Mouse (Mus musculus): ENCODE data around the gene Rab7b. TPM values are rescaled to one million over a fixed set of nuclear protein-coding genes. Genes with fewer than 3 reads are reported as not detected.

Gene Rab7b
- polyA plus RNA-seq, 1 experiment from 2014 or later: 2.5 TPM

DNA sequence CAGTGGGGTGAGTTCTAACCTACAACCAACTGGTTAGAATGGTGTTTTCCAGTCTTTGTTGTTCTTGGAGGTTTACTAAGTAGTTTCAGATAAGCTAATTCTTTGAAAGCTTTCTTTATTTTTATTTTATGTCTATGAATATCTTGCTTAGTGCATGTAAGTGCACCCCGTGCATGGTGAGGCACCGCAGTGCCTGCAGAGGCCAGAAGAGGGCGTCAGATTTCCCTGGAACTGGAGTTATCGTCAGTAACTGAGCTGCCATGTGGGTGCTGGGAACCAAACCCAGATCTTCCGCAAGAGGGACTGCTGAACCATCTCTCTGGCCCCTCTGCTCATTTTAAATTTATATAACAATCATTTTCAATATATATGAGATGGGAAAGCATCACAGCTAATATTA is 12.9 kb downstream of the Rab7b start:
- WGBS: 83% methylated on average over 5 of the region's 5 CpGs
- Histone ChIP-seq H3K9ac (ENCODE audit: low read length) (no peak overlapping the region), H3K27me3 (ENCODE audit: control insufficient read depth, insufficient read depth, low read length) (no peaks in the 10 kb centered on the region), H3K36me3 (ENCODE audit: control insufficient read depth, insufficient read depth) (no peaks in the 10 kb centered on the region), H3K27ac (ENCODE audit: low read length) (no peak overlapping the region), H3K4me1 (ENCODE audit: control insufficient read depth, insufficient read depth, low read length) (peaks cover 7% of the 10 kb centered on the region; the same call in 1 of the 2 replicates), H3K4me3 (ENCODE audit: low read length) (no peak overlapping the region), H3K9me3 (replicated peaks; ENCODE audit: control insufficient read depth, low read length) (no peaks in the 10 kb centered on the region), H3K4me2 (ENCODE audit: low read depth, low read length) (no peak overlapping the region)
- ATAC-seq (replicated peaks; ENCODE audit: extremely low read depth, insufficient read depth, low FRiP score): no peak

DNA sequence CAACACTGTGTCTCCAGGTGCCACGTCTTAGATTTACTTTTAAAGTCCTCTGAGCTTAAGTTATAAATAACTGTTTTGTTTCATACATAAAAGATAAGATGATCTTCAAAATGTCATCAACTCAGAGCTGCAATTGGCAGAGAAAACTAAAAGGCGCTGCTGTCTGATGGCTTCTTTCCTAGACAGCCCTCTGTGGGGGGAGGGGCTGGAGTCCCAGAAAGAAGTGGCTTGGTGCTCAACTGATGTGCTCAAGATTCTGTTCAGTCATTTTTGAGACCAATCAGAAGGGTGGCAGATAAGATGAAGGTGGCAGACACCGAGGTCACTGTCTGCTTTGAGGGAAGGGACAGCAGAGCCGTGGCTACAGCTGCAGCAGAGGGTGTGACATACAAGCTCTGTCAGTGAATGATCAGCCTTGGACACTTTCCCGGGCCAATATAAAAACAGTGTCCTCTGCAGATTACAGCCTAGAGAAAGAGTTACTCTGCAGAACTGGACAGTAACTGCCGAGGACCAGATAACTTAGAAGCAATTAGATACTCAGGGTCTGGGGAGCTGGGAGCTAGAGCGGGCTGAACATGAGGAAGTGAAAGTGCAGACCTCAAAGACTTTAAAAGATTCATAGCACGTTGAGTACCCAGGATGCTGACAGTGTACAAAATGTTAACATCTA is 13.7 kb downstream of the Rab7b start:
- WGBS: 19% methylated on average over 8 of the region's 8 CpGs
- H3K27me3 ChIP-seq (ENCODE audit: control insufficient read depth, insufficient read depth, low read length): no peaks in the 10 kb centered on the region
- no peak overlapping the region for H3K4me3 ChIP-seq (ENCODE audit: low read length)
- no peaks in the 10 kb centered on the region for H3K9me3 ChIP-seq (replicated peaks; ENCODE audit: control insufficient read depth, low read length)
- H3K9ac ChIP-seq (ENCODE audit: low read length): no peak overlapping the region
- H3K27ac ChIP-seq (ENCODE audit: low read length): no peak overlapping the region
- H3K36me3 ChIP-seq (ENCODE audit: control insufficient read depth, insufficient read depth): no peaks in the 10 kb centered on the region
- peaks cover 5% of the 10 kb centered on the region; the same call in 1 of the 2 replicates for H3K4me1 ChIP-seq (ENCODE audit: control insufficient read depth, insufficient read depth, low read length)
- peak overlapping the region; percentile 13; the same call in 1 of the 2 replicates for H3K4me2 ChIP-seq (ENCODE audit: low read depth, low read length)
- ATAC-seq (replicated peaks; ENCODE audit: extremely low read depth, insufficient read depth, low FRiP score): peak; percentile 41; the same call in 1 of the 2 replicates

DNA sequence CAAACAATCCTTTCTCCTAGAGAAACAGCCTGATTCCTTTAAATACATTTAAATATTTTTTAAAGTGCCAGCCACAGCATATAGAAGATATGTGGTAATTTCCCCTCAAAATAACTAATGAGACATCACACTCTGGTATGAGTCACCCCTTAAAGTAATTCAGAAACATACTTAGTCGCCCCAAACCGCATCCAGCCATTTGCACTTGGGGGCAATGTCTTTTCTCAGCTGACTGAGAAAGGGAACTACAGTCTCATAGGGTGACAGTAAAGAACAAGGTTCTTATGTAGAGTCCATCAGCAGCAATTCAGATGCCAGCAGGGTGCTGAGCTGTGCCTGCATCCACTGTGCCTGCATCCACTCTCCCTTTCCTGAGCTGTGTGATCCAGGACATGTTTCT is 15.0 kb downstream of the Rab7b start:
- ATAC-seq (replicated peaks; ENCODE audit: extremely low read depth, insufficient read depth, low FRiP score): no peak
- Histone ChIP-seq H3K4me3 (ENCODE audit: low read length) (no peak overlapping the region), H3K27me3 (ENCODE audit: control insufficient read depth, insufficient read depth, low read length) (no peaks in the 10 kb centered on the region), H3K27ac (ENCODE audit: low read length) (no peak overlapping the region), H3K9me3 (replicated peaks; ENCODE audit: control insufficient read depth, low read length) (no peaks in the 10 kb centered on the region), H3K36me3 (ENCODE audit: control insufficient read depth, insufficient read depth) (no peaks in the 10 kb centered on the region), H3K4me2 (ENCODE audit: low read depth, low read length) (no peak overlapping the region), H3K4me1 (ENCODE audit: control insufficient read depth, insufficient read depth, low read length) (peaks cover 5% of the 10 kb centered on the region; the same call in 1 of the 2 replicates), H3K9ac (ENCODE audit: low read length) (no peak overlapping the region)
- 68% methylated on average over 2 of the region's 2 CpGs for WGBS

DNA sequence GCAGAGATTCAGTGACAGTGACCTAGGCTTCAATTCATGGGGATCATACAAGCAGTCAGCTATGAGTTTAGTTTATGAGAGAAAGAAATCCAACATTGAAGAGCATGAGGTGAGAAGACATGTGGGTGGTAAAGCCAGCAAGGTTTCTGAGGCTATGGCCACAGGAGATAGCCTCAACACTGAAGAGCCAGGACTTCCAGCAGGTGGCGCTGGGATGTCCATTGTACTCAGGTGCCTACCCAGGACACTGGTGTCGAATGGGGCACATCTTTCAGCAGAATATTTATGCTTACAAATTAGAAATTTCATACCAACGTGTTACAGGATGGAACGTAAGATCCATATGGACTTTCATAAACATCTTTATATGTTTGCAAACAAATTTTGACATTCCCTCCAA is 19.8 kb downstream of the Rab7b start:
- H3K27me3 ChIP-seq (ENCODE audit: control insufficient read depth, insufficient read depth, low read length): no peaks in the 10 kb centered on the region
- WGBS: 24% methylated on average over 4 of the region's 4 CpGs
- no peaks in the 10 kb centered on the region for H3K9me3 ChIP-seq (replicated peaks; ENCODE audit: control insufficient read depth, low read length)
- H3K4me1 ChIP-seq (ENCODE audit: control insufficient read depth, insufficient read depth, low read length): peaks cover 1% of the 10 kb centered on the region
- H3K4me2 ChIP-seq (ENCODE audit: low read depth, low read length): no peak overlapping the region
- H3K9ac ChIP-seq (ENCODE audit: low read length): no peak overlapping the region
- no peak overlapping the region for H3K4me3 ChIP-seq (ENCODE audit: low read length)
- no peaks in the 10 kb centered on the region for H3K36me3 ChIP-seq (ENCODE audit: control insufficient read depth, insufficient read depth)
- H3K27ac ChIP-seq (ENCODE audit: low read length): no peak overlapping the region
- no peak for ATAC-seq (replicated peaks; ENCODE audit: extremely low read depth, insufficient read depth, low FRiP score)

DNA sequence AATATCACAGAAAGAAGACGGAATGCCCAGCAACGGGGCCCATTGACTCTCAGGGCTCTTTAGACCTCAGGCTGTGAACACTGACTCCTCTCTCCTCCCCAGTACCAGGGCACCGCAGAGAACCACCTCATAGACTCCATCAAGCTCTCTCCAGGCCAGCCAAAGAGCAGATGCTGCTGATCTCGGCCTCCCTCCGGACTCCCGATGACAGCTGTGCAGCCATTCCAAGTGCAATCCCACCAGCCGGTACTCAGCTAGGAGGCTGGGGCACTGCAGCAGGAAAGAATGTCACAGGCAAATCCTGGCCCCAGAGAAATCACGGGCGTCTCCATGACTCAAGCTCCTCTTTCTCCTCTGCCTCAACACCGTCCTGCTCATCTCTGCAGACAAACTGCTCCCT is 23.0 kb downstream of the Rab7b start:
- Histone ChIP-seq H3K9me3 (replicated peaks; ENCODE audit: control insufficient read depth, low read length) (no peaks in the 10 kb centered on the region), H3K4me1 (ENCODE audit: control insufficient read depth, insufficient read depth, low read length) (peaks cover 8% of the 10 kb centered on the region), H3K27me3 (ENCODE audit: control insufficient read depth, insufficient read depth, low read length) (no peaks in the 10 kb centered on the region), H3K36me3 (ENCODE audit: control insufficient read depth, insufficient read depth) (no peaks in the 10 kb centered on the region), H3K27ac (ENCODE audit: low read length) (no peak overlapping the region), H3K9ac (ENCODE audit: low read length) (no peak overlapping the region), H3K4me2 (ENCODE audit: low read depth, low read length) (no peak overlapping the region), H3K4me3 (ENCODE audit: low read length) (no peak overlapping the region)
- WGBS: 63% methylated on average over 10 of the region's 10 CpGs
- ATAC-seq (replicated peaks; ENCODE audit: extremely low read depth, insufficient read depth, low FRiP score): no peak

DNA sequence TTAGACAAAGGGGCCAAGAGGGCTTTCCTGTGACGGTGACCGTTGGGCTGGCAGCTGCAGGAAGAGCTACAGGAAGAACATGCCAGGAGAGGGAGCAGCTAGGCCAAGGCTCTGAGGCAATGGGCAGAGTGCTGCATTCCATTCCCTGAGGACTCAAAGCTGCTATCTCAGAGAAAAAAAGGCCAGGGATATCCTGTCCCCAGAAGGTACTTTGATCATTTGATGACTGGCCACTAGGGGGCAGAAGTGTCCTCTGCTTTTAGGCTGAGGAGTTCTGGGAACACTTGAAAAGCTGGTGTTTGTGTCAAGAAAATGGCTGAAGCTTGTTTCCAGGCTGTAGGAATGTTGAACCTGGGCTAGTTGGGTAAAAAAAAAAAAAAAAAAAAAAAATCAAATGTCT is 23.9 kb downstream of the Rab7b start:
- Histone ChIP-seq H3K4me2 (ENCODE audit: low read depth, low read length) (no peak overlapping the region), H3K27me3 (ENCODE audit: control insufficient read depth, insufficient read depth, low read length) (no peaks in the 10 kb centered on the region), H3K9ac (ENCODE audit: low read length) (no peak overlapping the region; the same call in 1 of the 2 replicates), H3K27ac (ENCODE audit: low read length) (no peak overlapping the region), H3K4me3 (ENCODE audit: low read length) (no peak overlapping the region), H3K36me3 (ENCODE audit: control insufficient read depth, insufficient read depth) (no peaks in the 10 kb centered on the region), H3K4me1 (ENCODE audit: control insufficient read depth, insufficient read depth, low read length) (peaks cover 8% of the 10 kb centered on the region), H3K9me3 (replicated peaks; ENCODE audit: control insufficient read depth, low read length) (no peaks in the 10 kb centered on the region)
- peak; percentile 30; the same call in 1 of the 2 replicates for ATAC-seq (replicated peaks; ENCODE audit: extremely low read depth, insufficient read depth, low FRiP score)
- WGBS: 30% methylated on average over 2 of the region's 2 CpGs

DNA sequence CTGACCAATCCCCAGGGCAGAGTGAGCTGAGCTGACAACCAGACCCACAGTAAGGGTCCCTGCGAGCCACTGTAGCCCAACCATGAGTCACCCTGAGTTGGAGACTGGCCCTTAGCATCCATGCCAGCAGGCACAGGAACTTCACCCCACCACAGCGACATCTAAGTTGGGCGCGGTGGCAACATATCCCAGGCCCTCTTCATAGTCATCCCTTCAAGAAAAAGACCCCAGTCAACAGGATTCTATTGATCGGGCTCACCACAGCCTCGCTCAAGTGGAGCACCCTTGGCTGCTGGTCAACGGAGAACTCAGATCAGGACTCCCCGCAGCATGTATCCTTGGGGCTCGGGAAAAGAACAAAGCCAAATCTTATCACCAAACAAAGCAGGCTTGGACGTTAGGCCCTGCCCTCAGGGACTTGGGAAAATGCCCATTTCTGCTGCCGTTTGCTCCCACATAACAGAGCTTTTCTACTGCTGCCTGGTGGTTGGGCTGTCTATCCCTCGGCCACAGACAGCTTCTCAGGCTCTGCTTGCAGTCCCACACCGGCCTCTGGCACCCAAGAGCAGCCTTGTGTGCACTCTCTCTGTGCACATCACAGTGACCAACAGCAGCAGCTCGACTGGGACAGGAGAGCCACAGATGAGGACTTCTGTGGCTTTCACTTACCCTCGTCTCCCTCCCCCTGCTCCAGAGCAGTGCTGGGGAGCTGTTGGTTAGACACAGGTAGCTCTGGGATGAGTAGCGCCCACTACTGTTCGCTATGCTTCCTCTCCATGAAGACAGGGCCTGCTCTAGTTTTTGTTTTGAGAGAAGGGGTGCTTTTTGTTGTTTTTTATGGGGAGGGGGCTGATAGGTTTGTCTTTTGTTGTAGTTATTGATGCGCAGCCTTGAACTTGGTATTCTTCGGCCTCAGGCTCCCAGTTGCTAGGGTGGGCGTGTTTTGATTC is 26.2 kb downstream of the Rab7b start:
- Histone ChIP-seq H3K4me1 (ENCODE audit: control insufficient read depth, insufficient read depth, low read length) (peaks cover 8% of the 10 kb centered on the region), H3K9ac (ENCODE audit: low read length) (peak overlapping the region; percentile 3; the same call in 1 of the 2 replicates), H3K27ac (ENCODE audit: low read length) (peak overlapping the region; percentile 9; the same call in 1 of the 2 replicates), H3K4me3 (ENCODE audit: low read length) (no peak overlapping the region), H3K4me2 (ENCODE audit: low read depth, low read length) (no peak overlapping the region), H3K9me3 (replicated peaks; ENCODE audit: control insufficient read depth, low read length) (no peaks in the 10 kb centered on the region), H3K36me3 (ENCODE audit: control insufficient read depth, insufficient read depth) (no peaks in the 10 kb centered on the region), H3K27me3 (ENCODE audit: control insufficient read depth, insufficient read depth, low read length) (no peaks in the 10 kb centered on the region)
- ATAC-seq (replicated peaks; ENCODE audit: extremely low read depth, insufficient read depth, low FRiP score): no peak; the same call in 1 of the 2 replicates
- WGBS: 60% methylated on average over 20 of the region's 20 CpGs

DNA sequence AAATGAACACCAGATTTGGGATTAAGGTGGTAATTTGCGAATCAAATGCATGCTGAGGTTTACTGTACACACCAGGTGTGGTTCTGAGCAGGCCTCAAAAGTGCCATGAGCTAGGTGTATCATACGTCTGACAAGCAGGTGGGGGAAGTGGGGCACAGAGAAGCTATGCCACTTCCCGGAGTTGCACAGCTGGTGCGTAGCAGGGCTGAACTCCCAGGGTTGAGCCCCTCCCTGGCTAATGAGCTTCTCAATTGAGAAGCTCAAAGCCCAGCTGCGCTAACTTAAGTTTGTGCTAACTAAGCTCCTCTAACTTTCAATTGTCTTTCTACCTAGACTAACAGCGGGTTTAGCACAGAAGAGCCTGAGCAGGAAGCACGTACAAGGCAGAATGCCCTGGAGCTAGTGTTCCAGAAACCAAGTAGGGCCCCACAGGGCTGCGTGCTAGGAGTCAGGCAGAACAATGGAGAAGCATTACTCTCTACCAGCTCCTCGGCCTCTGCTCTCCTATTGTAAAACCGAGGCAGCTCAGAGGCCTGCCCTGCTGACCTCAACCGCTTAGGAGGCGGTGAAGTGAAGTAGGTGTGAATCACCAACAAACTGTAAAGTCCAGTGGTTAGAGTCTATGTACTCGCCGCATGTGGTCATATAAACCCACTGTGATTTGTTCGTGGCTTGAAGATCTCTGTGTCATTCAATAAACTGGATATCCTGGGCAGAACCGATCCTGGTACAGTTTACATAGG is 30.6 kb downstream of the Rab7b start:
- H3K4me1 ChIP-seq (ENCODE audit: control insufficient read depth, insufficient read depth, low read length): 0 out of 2 replicates have a peak, but pooled peaks cover 6% of the 10 kb centered on the region
- H3K27ac ChIP-seq (ENCODE audit: low read length): no peak overlapping the region
- no peak overlapping the region for H3K9ac ChIP-seq (ENCODE audit: low read length)
- ATAC-seq (replicated peaks; ENCODE audit: extremely low read depth, insufficient read depth, low FRiP score): no peak
- no peaks in the 10 kb centered on the region for H3K36me3 ChIP-seq (ENCODE audit: control insufficient read depth, insufficient read depth)
- H3K4me2 ChIP-seq (ENCODE audit: low read depth, low read length): no peak overlapping the region
- H3K4me3 ChIP-seq (ENCODE audit: low read length): no peak overlapping the region
- 77% methylated on average over 16 of the region's 16 CpGs for WGBS
- no peaks in the 10 kb centered on the region for H3K9me3 ChIP-seq (replicated peaks; ENCODE audit: control insufficient read depth, low read length)
- H3K27me3 ChIP-seq (ENCODE audit: control insufficient read depth, insufficient read depth, low read length): no peaks in the 10 kb centered on the region

Measured in heart, embryonic 16.5 days (tissue).